ENCODE assay signal across 27 mouse cellular contexts in genomic region chr1:189897861-189898260, GRCm38 (mm10). TPM values are rescaled to one million over a fixed set of nuclear protein-coding genes. Genes with fewer than 3 reads are reported as not detected.
A peak's percentile ranks its signal among the peaks of the same experiment; 100 is the strongest.
DNase-seq lines count a peak whose midpoint lies in the region; ATAC-seq lines count a peak whose summit lies in the region.
"Had no signal": no experiment of that assay in that cellular context is flagged by ENCODE, and none has a peak within 500 bp of the region (broad histone marks: within the 10 kb centered on the region; RNA-seq: fewer than 3 reads in every experiment).

No protein-coding gene starts in this region.

- whole genome bisulfite sequencing in forebrain, embryonic 14.5 days: 22% methylated on average over 9 of the region's 9 CpGs
- 18% methylated on average over 9 of the region's 9 CpGs for WGBS in forebrain, embryonic 13.5 days
- WGBS in heart, embryonic 14.5 days: 37% methylated on average over 9 of the region's 9 CpGs
- WGBS in midbrain, embryonic 10.5 days: 62% methylated on average over 9 of the region's 9 CpGs
- WGBS in midbrain, embryonic 15.5 days: 26% methylated on average over 9 of the region's 9 CpGs
- WGBS in midbrain, embryonic 14.5 days: 37% methylated on average over 9 of the region's 9 CpGs

- H3K9me3 ChIP-seq in forebrain, embryonic 14.5 days (replicated peaks; ENCODE audit: control insufficient read depth, low read length): no peaks in the 10 kb centered on the region
- no peaks in the 10 kb centered on the region for H3K9me3 ChIP-seq in forebrain, embryonic 13.5 days (replicated peaks)
- H3K9me3 ChIP-seq in heart, embryonic 14.5 days (ENCODE audit: control insufficient read depth, low read length): no peaks in the 10 kb centered on the region
- no peaks in the 10 kb centered on the region for H3K9me3 ChIP-seq in midbrain, embryonic 10.5 days (replicated peaks)
- H3K9me3 ChIP-seq in midbrain, embryonic 15.5 days: no peaks in the 10 kb centered on the region
- no peaks in the 10 kb centered on the region for H3K9me3 ChIP-seq in midbrain, embryonic 14.5 days (ENCODE audit: control insufficient read depth, low read length)
- H3K9me3 ChIP-seq: embryonic facial prominence, embryonic 15.5 days; limb, embryonic 13.5 days; lung, embryonic 15.5 days; neural tube, embryonic 13.5 days had no signal

- no peak overlapping the region for H3K9ac ChIP-seq in forebrain, embryonic 14.5 days (ENCODE audit: low read length)
- H3K9ac ChIP-seq in forebrain, embryonic 13.5 days: no peak overlapping the region
- H3K9ac ChIP-seq in heart, embryonic 14.5 days (ENCODE audit: low read length): peak overlapping the region; percentile 31
- H3K9ac ChIP-seq in midbrain, embryonic 15.5 days: no peak overlapping the region
- no peak overlapping the region; the same call in 1 of the 2 replicates for H3K9ac ChIP-seq in midbrain, embryonic 14.5 days (replicated peaks; ENCODE audit: low read length)
- H3K9ac ChIP-seq: embryonic facial prominence, embryonic 15.5 days; hindbrain, embryonic 12.5 days; limb, embryonic 13.5 days; lung, embryonic 15.5 days; neural tube, embryonic 13.5 days had no signal

- H3K4me3 ChIP-seq in forebrain, embryonic 14.5 days (ENCODE audit: low read depth, low read length): no peak overlapping the region
- H3K4me3 ChIP-seq in forebrain, embryonic 13.5 days: no peak overlapping the region
- no peak overlapping the region for H3K4me3 ChIP-seq in heart, embryonic 14.5 days (ENCODE audit: control insufficient read depth in 1 of 2, insufficient read depth in 1 of 2, low read depth in 1 of 2, low read length in 2 of 2)
- H3K4me3 ChIP-seq in midbrain, embryonic 10.5 days: no peak overlapping the region
- no peak overlapping the region for H3K4me3 ChIP-seq in midbrain, embryonic 15.5 days
- H3K4me3 ChIP-seq in midbrain, embryonic 14.5 days (replicated peaks; ENCODE audit: low read depth, low read length): no peak overlapping the region
- H3K4me3 ChIP-seq: embryonic facial prominence, embryonic 15.5 days; hindbrain, embryonic 12.5 days; limb, embryonic 13.5 days; lung, embryonic 15.5 days; neural tube, embryonic 13.5 days had no signal

- no peak for ATAC-seq in forebrain, embryonic 14.5 days
- no peak for ATAC-seq in forebrain, embryonic 13.5 days
- no peak for ATAC-seq in heart, embryonic 14.5 days (ENCODE audit: insufficient number of reproducible peaks, insufficient read depth, low FRiP score, low read depth)
- ATAC-seq in midbrain, embryonic 15.5 days (replicated peaks): no peak
- ATAC-seq in midbrain, embryonic 14.5 days (ENCODE audit: low FRiP score, low TSS enrichment): no peak
- ATAC-seq: CD4-positive, CD25-positive, alpha-beta regulatory T cell, adult 4 months; hindbrain, postnatal 0 days; intestine, embryonic 16.5 days had no signal

- H3K4me1 ChIP-seq in forebrain, embryonic 14.5 days (ENCODE audit: control insufficient read depth, insufficient read depth, low read length): no peaks in the 10 kb centered on the region
- H3K4me1 ChIP-seq in forebrain, embryonic 13.5 days: peaks cover 16% of the 10 kb centered on the region
- H3K4me1 ChIP-seq in heart, embryonic 14.5 days (ENCODE audit: control insufficient read depth in 2 of 2, insufficient read depth in 2 of 2, low read length in 2 of 2): peaks cover 21 to 37% of the 10 kb centered on the region in 2 experiments
- H3K4me1 ChIP-seq in midbrain, embryonic 10.5 days: peaks cover 15% of the 10 kb centered on the region
- peaks cover 9% of the 10 kb centered on the region; the same call in 1 of the 2 replicates for H3K4me1 ChIP-seq in midbrain, embryonic 15.5 days
- 0 out of 2 replicates have a peak, but pooled peaks cover 5% of the 10 kb centered on the region for H3K4me1 ChIP-seq in midbrain, embryonic 14.5 days (ENCODE audit: control insufficient read depth, insufficient read depth, low read length)
- H3K4me1 ChIP-seq: embryonic facial prominence, embryonic 15.5 days; lung, embryonic 15.5 days had no signal

- H3K27me3 ChIP-seq in forebrain, embryonic 14.5 days (replicated peaks; ENCODE audit: control insufficient read depth, insufficient read depth, low read length): no peaks in the 10 kb centered on the region
- H3K27me3 ChIP-seq in forebrain, embryonic 13.5 days: no peaks in the 10 kb centered on the region
- no peaks in the 10 kb centered on the region for H3K27me3 ChIP-seq in heart, embryonic 14.5 days (ENCODE audit: control insufficient read depth, insufficient read depth, low read length)
- H3K27me3 ChIP-seq in midbrain, embryonic 10.5 days (ENCODE audit: low read depth, poor library complexity, severe bottlenecking): no peaks in the 10 kb centered on the region
- no peaks in the 10 kb centered on the region for H3K27me3 ChIP-seq in midbrain, embryonic 15.5 days (replicated peaks)
- H3K27me3 ChIP-seq in midbrain, embryonic 14.5 days (ENCODE audit: control insufficient read depth, insufficient read depth, low read length): no peaks in the 10 kb centered on the region
- H3K27me3 ChIP-seq: embryonic facial prominence, embryonic 15.5 days; hindbrain, embryonic 12.5 days; limb, embryonic 13.5 days; lung, embryonic 15.5 days; neural tube, embryonic 13.5 days had no signal

- peaks cover 19% of the 10 kb centered on the region for H3K36me3 ChIP-seq in forebrain, embryonic 14.5 days (ENCODE audit: control insufficient read depth, insufficient read depth, low read length)
- peaks cover 35% of the 10 kb centered on the region for H3K36me3 ChIP-seq in forebrain, embryonic 13.5 days (ENCODE audit: poor library complexity, severe bottlenecking)
- H3K36me3 ChIP-seq in heart, embryonic 14.5 days (ENCODE audit: control insufficient read depth, insufficient read depth, low read length): peaks cover 60% of the 10 kb centered on the region
- peaks cover 66% of the 10 kb centered on the region for H3K36me3 ChIP-seq in midbrain, embryonic 10.5 days
- H3K36me3 ChIP-seq in midbrain, embryonic 15.5 days (replicated peaks): 0 out of 2 replicates have a peak, but pooled peaks cover 5% of the 10 kb centered on the region
- H3K36me3 ChIP-seq in midbrain, embryonic 14.5 days (ENCODE audit: control insufficient read depth, insufficient read depth, low read length): peaks cover 22% of the 10 kb centered on the region

- DNase-seq in forebrain, embryonic 14.5 days (ENCODE audit: low spot score): peak; percentile 40
- no peak for DNase-seq in heart, adult 11 months
- no peak for DNase-seq in midbrain, embryonic 10.5 days (ENCODE audit: low spot score)
- peak; percentile 42 for DNase-seq in midbrain, embryonic 14.5 days
- DNase-seq: adrenal gland, postnatal 25 days; cerebellum, adult 18-20 months; cerebellum, postnatal 10 days; gastrocnemius, postnatal 25 days; kidney, adult 8-10 months; kidney, postnatal 4 days; right cerebral cortex, postnatal 4 days; thymus, adult 18-20 months; thymus, postnatal 36 days had no signal

- H3K4me2 ChIP-seq in forebrain, embryonic 14.5 days (ENCODE audit: low read length): no peak overlapping the region
- H3K4me2 ChIP-seq in forebrain, embryonic 13.5 days: no peak overlapping the region
- no peak overlapping the region for H3K4me2 ChIP-seq in heart, embryonic 14.5 days (ENCODE audit: low read length)
- no peak overlapping the region for H3K4me2 ChIP-seq in midbrain, embryonic 15.5 days
- no peak overlapping the region for H3K4me2 ChIP-seq in midbrain, embryonic 14.5 days (ENCODE audit: low read length)
- H3K4me2 ChIP-seq: embryonic facial prominence, embryonic 15.5 days; hindbrain, embryonic 12.5 days; limb, embryonic 13.5 days; liver, embryonic 11.5 days; lung, embryonic 15.5 days; neural tube, embryonic 13.5 days had no signal

- H3K27ac ChIP-seq in forebrain, embryonic 14.5 days (ENCODE audit: low read depth, low read length): no peak overlapping the region
- H3K27ac ChIP-seq in forebrain, embryonic 13.5 days: no peak overlapping the region
- H3K27ac ChIP-seq in heart, embryonic 14.5 days (replicated peaks in 1 of 2; ENCODE audit: control insufficient read depth in 1 of 2, insufficient read depth in 1 of 2, low read depth in 2 of 2, low read length in 2 of 2): peak overlapping the region; percentile 41 to 68
- peak overlapping the region; percentile 38 for H3K27ac ChIP-seq in midbrain, embryonic 10.5 days (replicated peaks)
- no peak overlapping the region for H3K27ac ChIP-seq in midbrain, embryonic 15.5 days
- no peak overlapping the region for H3K27ac ChIP-seq in midbrain, embryonic 14.5 days (replicated peaks; ENCODE audit: low read depth, low read length)
- H3K27ac ChIP-seq: embryonic facial prominence, embryonic 15.5 days; hindbrain, embryonic 12.5 days; hindbrain, postnatal 0 days; kidney, postnatal 0 days; limb, embryonic 13.5 days; lung, embryonic 15.5 days; neural tube, embryonic 13.5 days; stomach, postnatal 0 days had no signal

RNA-seq across cellular contexts. Expression of gene Smyd2, which starts 24.3 kb away (rescaled TPM):
- 63.9 and 70.5 TPM in 2 replicates for polyA plus RNA-seq in forebrain, embryonic 14.5 days (2014; fragmentation: Nextera tagmentation; extraction: Ambion mirVana)
- 41.9 and 44.9 TPM in 2 replicates for polyA plus RNA-seq in forebrain, embryonic 13.5 days (2015; fragmentation: Nextera tagmentation; extraction: Ambion mirVana)
- 227 and 246 TPM in 2 replicates for polyA plus RNA-seq in heart, embryonic 14.5 days (2014; fragmentation: Nextera tagmentation; extraction: Ambion mirVana)
- polyA plus RNA-seq in midbrain, embryonic 10.5 days (2016; fragmentation: Nextera tagmentation; extraction: Ambion mirVana): 62.7 and 68.3 TPM in 2 replicates
- 71.3 and 71.8 TPM in 2 replicates for polyA plus RNA-seq in midbrain, embryonic 15.5 days (2015; fragmentation: Nextera tagmentation; extraction: Ambion mirVana)
- 63.9 and 69.5 TPM in 2 replicates for polyA plus RNA-seq in midbrain, embryonic 14.5 days (2014; fragmentation: Nextera tagmentation; extraction: Ambion mirVana)

Comparison
In these comparisons a context has a peak if more than half of its experiments do, and no peak if none do; other contexts are left out.
1. DNase-seq: peak in forebrain, embryonic 14.5 days (single experiment) and midbrain, embryonic 14.5 days (single experiment); none in heart, adult 11 months (single experiment) and midbrain, embryonic 10.5 days (single experiment).
2. H3K27ac ChIP-seq: peak in heart, embryonic 14.5 days (2 of 2) and midbrain, embryonic 10.5 days (single experiment); none in forebrain, embryonic 14.5 days (single experiment), forebrain, embryonic 13.5 days (single experiment), midbrain, embryonic 15.5 days (single experiment) and midbrain, embryonic 14.5 days (single experiment).